Mouse (Mus musculus) neural tube, embryonic 13.5 days (tissue): Measurements from ENCODE around the gene Ankrd35. TPM values are rescaled to one million over a fixed set of nuclear protein-coding genes. Genes with fewer than 3 reads are reported as not detected.

Experiments used
- ATAC-seq: fragments of 200-750 bp; cut with Nextera tagmentation; 2 replicates; pipeline ENCODE4 v1.8.0; 2017; ENCODE audit warnings: low read depth, mild to moderate bottlenecking, moderate TSS enrichment, moderate library complexity
- H3K27ac ChIP-seq: fragments of 300-500 bp; sonication (generic); replicated peaks from 2 replicates; pipeline ENCODE4 v1.5.1; 2015; ENCODE audit warnings: moderate library complexity, mild to moderate bottlenecking, inconsistent platforms
- H3K27me3 ChIP-seq: fragments of 300-500 bp; sonication (generic); 2 replicates; pipeline ENCODE4 v1.6.1; 2015; ENCODE audit warnings: mild to moderate bottlenecking, inconsistent platforms
- H3K36me3 ChIP-seq: fragments of 300-500 bp; sonication (generic); 2 replicates; pipeline ENCODE4 v1.6.1; 2015; ENCODE audit warnings: mild to moderate bottlenecking, inconsistent platforms
- H3K4me1 ChIP-seq: fragments of 300-500 bp; sonication (generic); replicated peaks from 2 replicates; pipeline ENCODE4 v1.6.1; 2015; ENCODE audit warnings: inconsistent platforms
- H3K4me2 ChIP-seq: fragments of 300-500 bp; sonication (generic); 2 replicates; pipeline ENCODE4 v1.6.1; 2015; ENCODE audit warnings: inconsistent platforms, mild to moderate bottlenecking, moderate library complexity
- H3K4me3 ChIP-seq: fragments of 300-500 bp; sonication (generic); 2 replicates; pipeline ENCODE4 v1.5.1; 2015; ENCODE audit warnings: mild to moderate bottlenecking, inconsistent platforms
- H3K9ac ChIP-seq: fragments of 300-500 bp; sonication (generic); 2 replicates; pipeline ENCODE4 v1.6.1; 2015; ENCODE audit warnings: moderate library complexity, mild to moderate bottlenecking, inconsistent platforms
- H3K9me3 ChIP-seq: fragments of 300-500 bp; sonication (generic); 2 replicates; pipeline ENCODE4 v1.6.1; 2016; ENCODE audit warnings: inconsistent platforms
- WGBS: fragments of 180-500 bp; shearing (Covaris S2); methylation state at CpG from one replicate; pipeline ENCODE4 v1.1.7; 2015; 5-methylcytosine and 5-hydroxymethylcytosine counted together
- polyA plus RNA-seq: library from polyadenylated mRNA; unstranded; fragments of >200 nt; fragmentation: Nextera tagmentation; extraction: Ambion mirVana; gene quantifications from 2 replicates; pipeline ENCODE4 v1.2.1, GENCODE M21; 2015

Ankrd35 gene
- 0.46 and 0.72 TPM in 2 replicates for polyA plus RNA-seq

- peak within 1 kb of the TSS; percentile 73 for H3K4me2 ChIP-seq
- no peaks in the 10 kb centered on the region for H3K36me3 ChIP-seq
- WGBS: 5% methylated on average over 35 of the region's 35 CpGs
- H3K27me3 ChIP-seq: peaks cover 15% of the 10 kb centered on the region
- ATAC-seq: peak; percentile 88
- peak within 1 kb of the TSS; percentile 43 for H3K4me3 ChIP-seq
- peaks cover 10% of the 10 kb centered on the region; the same call in 1 of the 2 replicates for H3K4me1 ChIP-seq
- H3K9ac ChIP-seq: peak within 1 kb of the TSS; percentile 61
- no peak within 1 kb of the TSS for H3K27ac ChIP-seq
- H3K9me3 ChIP-seq: no peaks in the 10 kb centered on the region
Measured at GRCm38 (mm10) chr3:96669727-96670468, at the start of gene Ankrd35. Gene Ankrd35 (plus strand): TSS chr3:96670131.

- no peak overlapping the region for H3K9ac ChIP-seq
- no peaks in the 10 kb centered on the region for H3K9me3 ChIP-seq
- WGBS: 91% methylated on average over 4 of the region's 4 CpGs
- peaks cover 79% of the 10 kb centered on the region for H3K36me3 ChIP-seq
- H3K4me2 ChIP-seq: no peak overlapping the region
- ATAC-seq: no peak
- no peaks in the 10 kb centered on the region for H3K4me1 ChIP-seq
- no peaks in the 10 kb centered on the region for H3K27me3 ChIP-seq
- no peak overlapping the region for H3K27ac ChIP-seq
- H3K4me3 ChIP-seq: no peak overlapping the region
Measured at GRCm38 (mm10) chr3:96623201-96623600, 46.7 kb upstream of the Ankrd35 start.

GRCm38 (mm10) chr3:96629729-96630600 lies 40.0 kb upstream of the Ankrd35 start, which contains the start of gene Rbm8a:
Gene Rbm8a (plus strand): TSS chr3:96629933.
- Histone ChIP-seq H3K9me3 (no peaks in the 10 kb centered on the region), H3K27me3 (no peaks in the 10 kb centered on the region), H3K27ac (peak within 1 kb of the TSS; percentile 67), H3K9ac (peak within 1 kb of the TSS; percentile 81), H3K36me3 (peaks cover 47% of the 10 kb centered on the region), H3K4me2 (peak within 1 kb of the TSS; percentile 87), H3K4me1 (peaks cover 28% of the 10 kb centered on the region), H3K4me3 (peak within 1 kb of the TSS; percentile 70)
- WGBS: 1% methylated on average over 48 of the region's 48 CpGs
- peak; percentile 91 for ATAC-seq

GRCm38 (mm10) chr3:96632058-96632457 lies 37.9 kb upstream of the Ankrd35 start:
- Histone ChIP-seq H3K36me3 (peaks cover 32% of the 10 kb centered on the region), H3K4me1 (peaks cover 44% of the 10 kb centered on the region), H3K27me3 (no peaks in the 10 kb centered on the region), H3K4me3 (no peak overlapping the region), H3K4me2 (no peak overlapping the region), H3K27ac (no peak overlapping the region), H3K9ac (no peak overlapping the region), H3K9me3 (no peaks in the 10 kb centered on the region)
- no peak for ATAC-seq

GRCm38 (mm10) chr3:96634015-96634414 lies 35.9 kb upstream of the Ankrd35 start:
- Histone ChIP-seq H3K9me3 (no peaks in the 10 kb centered on the region), H3K9ac (no peak overlapping the region), H3K36me3 (peaks cover 46% of the 10 kb centered on the region), H3K27ac (no peak overlapping the region), H3K4me2 (no peak overlapping the region), H3K4me3 (no peak overlapping the region), H3K27me3 (no peaks in the 10 kb centered on the region), H3K4me1 (peaks cover 45% of the 10 kb centered on the region)
- 78% methylated on average over 1 of the region's 1 CpGs for whole genome bisulfite sequencing
- no peak for ATAC-seq

- WGBS: 2% methylated on average over 60 of the region's 60 CpGs
- Histone ChIP-seq H3K36me3 (peaks cover 57% of the 10 kb centered on the region), H3K4me2 (peak within 1 kb of the TSS; percentile 91), H3K9ac (peak within 1 kb of the TSS; percentile 95), H3K27ac (peak within 1 kb of the TSS; percentile 86), H3K9me3 (no peaks in the 10 kb centered on the region), H3K4me3 (peak within 1 kb of the TSS; percentile 77), H3K4me1 (peaks cover 41% of the 10 kb centered on the region), H3K27me3 (no peaks in the 10 kb centered on the region)
- ATAC-seq: peak; percentile 83
Measured at GRCm38 (mm10) chr3:96634928-96635879, 34.7 kb upstream of the Ankrd35 start, which contains the start of the genes Pex11b and Gm42957. Gene Pex11b (plus strand): TSS chr3:96635376. Gene Gm42957 (plus strand): TSS chr3:96635474.

- peak overlapping the region; percentile 86 for H3K27ac ChIP-seq
- peak overlapping the region; percentile 91 for H3K4me2 ChIP-seq
- H3K9me3 ChIP-seq: no peaks in the 10 kb centered on the region
- H3K36me3 ChIP-seq: peaks cover 61% of the 10 kb centered on the region
- H3K9ac ChIP-seq: peak overlapping the region; percentile 95
- H3K27me3 ChIP-seq: no peaks in the 10 kb centered on the region
- H3K4me1 ChIP-seq: peaks cover 34% of the 10 kb centered on the region
- no peak for ATAC-seq
- H3K4me3 ChIP-seq: peak overlapping the region; percentile 77
- WGBS: 12% methylated on average over 15 of the region's 15 CpGs
Measured at GRCm38 (mm10) chr3:96635906-96636305, 34.0 kb upstream of the Ankrd35 start.

GRCm38 (mm10) chr3:96636448-96636847 lies 33.5 kb upstream of the Ankrd35 start:
- Histone ChIP-seq H3K36me3 (peaks cover 61% of the 10 kb centered on the region), H3K27me3 (no peaks in the 10 kb centered on the region), H3K27ac (no peak overlapping the region), H3K4me1 (peaks cover 28% of the 10 kb centered on the region), H3K9ac (peak overlapping the region; percentile 95), H3K4me2 (peak overlapping the region; percentile 91), H3K4me3 (peak overlapping the region; percentile 77), H3K9me3 (no peaks in the 10 kb centered on the region)
- 74% methylated on average over 11 of the region's 11 CpGs for WGBS
- no peak for ATAC-seq

- Histone ChIP-seq H3K27ac (no peak overlapping the region), H3K9ac (no peak overlapping the region), H3K4me2 (no peak overlapping the region), H3K4me3 (no peak overlapping the region), H3K36me3 (peaks cover 58% of the 10 kb centered on the region), H3K27me3 (no peaks in the 10 kb centered on the region), H3K9me3 (no peaks in the 10 kb centered on the region), H3K4me1 (peaks cover 26% of the 10 kb centered on the region)
- no peak for ATAC-seq
- WGBS: 77% methylated on average over 1 of the region's 1 CpGs
Measured at GRCm38 (mm10) chr3:96639219-96639618, 30.7 kb upstream of the Ankrd35 start.

GRCm38 (mm10) chr3:96645018-96645649 lies 24.8 kb upstream of the Ankrd35 start, which contains the start of gene Itga10:
Gene Itga10 (plus strand): TSS chr3:96645584.
- Histone ChIP-seq H3K27ac (no peak within 1 kb of the TSS), H3K36me3 (peaks cover 34% of the 10 kb centered on the region), H3K9ac (no peak within 1 kb of the TSS), H3K9me3 (no peaks in the 10 kb centered on the region), H3K27me3 (no peaks in the 10 kb centered on the region), H3K4me3 (no peak within 1 kb of the TSS), H3K4me2 (no peak within 1 kb of the TSS), H3K4me1 (no peaks in the 10 kb centered on the region)
- 72% methylated on average over 7 of the region's 7 CpGs for WGBS
- ATAC-seq: no peak

- H3K4me2 ChIP-seq: no peak overlapping the region
- H3K27me3 ChIP-seq: no peaks in the 10 kb centered on the region
- no peaks in the 10 kb centered on the region for H3K4me1 ChIP-seq
- 90% methylated on average over 3 of the region's 3 CpGs for WGBS
- no peak overlapping the region for H3K27ac ChIP-seq
- no peak overlapping the region for H3K9ac ChIP-seq
- no peak for ATAC-seq
- H3K4me3 ChIP-seq: no peak overlapping the region
- H3K36me3 ChIP-seq: peaks cover 32% of the 10 kb centered on the region
- no peaks in the 10 kb centered on the region for H3K9me3 ChIP-seq
Measured at GRCm38 (mm10) chr3:96647365-96647764, 22.6 kb upstream of the Ankrd35 start.
